Mouse (Mus musculus) urinary bladder, adult 2 months (tissue): ENCODE data around the gene Acp5. TPM values are rescaled to one million over a fixed set of nuclear protein-coding genes. Genes with fewer than 3 reads are reported as not detected.

Experiments
- DNase-seq: peaks from one replicate; pipeline ENCODE4 v3.0.0; 2022; ENCODE audit warnings: low spot score
- polyA plus RNA-seq: library from polyadenylated mRNA; depleted of rRNA; stranded (reverse); fragments of >200 nt; gene quantifications from 2 replicates; pipeline ENCODE4 v1.2.3, GENCODE M21; 2012; rRNA removed

Acp5 gene
- polyA plus RNA-seq, 1 experiment = 35.7 TPM

DNA sequence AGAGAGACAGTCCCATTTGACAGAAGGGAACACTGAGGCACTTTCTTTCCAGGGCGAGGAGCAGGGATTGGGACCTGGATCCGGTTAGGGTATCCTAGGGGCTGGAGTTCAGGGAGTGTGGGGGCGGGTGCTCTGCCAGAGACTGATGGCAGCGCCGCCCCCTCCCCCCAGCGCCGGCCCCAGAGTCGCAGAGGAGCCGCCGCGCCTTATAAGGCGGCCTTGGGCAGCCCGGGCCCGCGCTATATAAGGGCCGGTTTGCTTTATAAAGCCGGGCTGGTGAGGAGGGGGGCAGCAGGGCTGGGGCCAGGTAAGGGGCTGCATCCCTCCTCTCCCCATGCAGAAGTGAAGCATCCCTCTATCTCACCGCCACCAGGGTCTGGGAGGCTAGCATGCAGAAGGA lies 35.6 kb downstream of the Acp5 start:
- DNase-seq = no peak

DNA sequence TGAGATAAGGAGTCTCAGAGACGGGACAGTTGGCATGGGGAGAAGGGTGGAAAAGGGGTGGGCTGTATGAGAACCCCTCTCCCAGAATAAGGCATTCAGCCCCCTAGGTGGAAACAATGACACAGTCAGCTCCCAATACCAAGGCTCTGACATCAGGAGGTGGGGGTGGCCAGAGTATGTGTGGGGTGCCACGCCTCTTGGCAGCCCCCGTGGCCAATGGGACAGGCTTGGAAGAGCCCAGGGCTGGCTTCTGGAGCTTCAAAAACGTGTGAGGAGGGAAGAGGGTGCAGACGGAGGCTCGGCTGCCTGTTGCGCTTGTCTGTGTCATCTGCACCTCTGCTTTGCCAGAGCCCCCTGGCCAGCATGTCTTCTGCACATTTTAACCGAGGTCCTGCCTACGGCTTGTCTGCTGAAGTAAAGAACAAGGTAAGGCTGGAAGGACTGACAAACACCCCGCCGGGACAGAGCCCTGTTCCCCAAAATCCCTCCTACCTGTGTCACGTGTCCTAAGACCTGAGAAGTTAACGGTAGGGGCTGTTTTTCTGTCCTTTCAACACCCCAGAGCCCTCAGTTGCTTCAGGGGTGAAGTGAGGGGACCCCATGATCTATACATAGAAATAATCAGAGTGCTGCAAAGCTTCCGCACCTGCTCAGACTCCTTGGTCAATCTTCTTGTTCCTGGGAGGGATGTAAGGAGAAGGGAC lies 36.4 kb downstream of the Acp5 start, which contains the start of gene Cnn1:
Cnn1 (plus strand) TSS at position 224 of the 704 bp plus-strand sequence.
- peak; percentile 41 for DNase-seq

GRCm38 (mm10) chr9:22095854-22096307 lies 39.6 kb downstream of the Acp5 start:
- DNase-seq = peak; percentile 76

- DNase-seq = no peak
Measured at GRCm38 (mm10) chr9:22092746-22093145, 42.8 kb downstream of the Acp5 start.

- DNase-seq = no peak
Measured at GRCm38 (mm10) chr9:22089986-22090385, 45.5 kb downstream of the Acp5 start.

- DNase-seq = no peak
Measured at GRCm38 (mm10) chr9:22089281-22089680, 46.2 kb downstream of the Acp5 start.

DNA sequence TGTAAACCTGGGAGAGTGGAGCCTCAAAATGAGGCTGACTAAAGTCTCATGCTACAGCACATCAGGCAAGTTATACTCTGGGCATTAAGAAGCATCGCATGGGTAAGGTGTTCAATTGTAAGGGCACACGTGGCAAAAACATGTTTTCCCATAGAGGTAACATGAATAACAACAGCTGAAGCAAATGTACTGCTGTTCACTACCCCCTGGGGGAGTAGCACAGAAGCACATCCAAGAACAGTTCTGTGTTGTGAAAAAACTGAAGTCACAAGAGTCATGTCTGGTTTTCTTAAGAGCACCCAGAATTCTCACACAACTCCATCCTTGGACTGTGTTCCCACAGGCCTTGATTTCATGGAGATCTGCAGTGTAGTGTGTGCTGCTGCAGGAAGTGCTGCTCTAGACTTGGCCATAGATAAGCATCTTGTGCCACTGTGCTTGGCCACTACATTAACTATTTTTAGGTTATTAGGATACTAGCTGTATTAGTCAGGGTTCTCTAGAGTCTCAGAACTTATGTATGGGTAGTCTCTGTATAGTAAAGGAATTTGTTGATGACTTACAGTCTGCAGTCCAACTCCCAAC lies 48.4 kb downstream of the Acp5 start:
- no peak for DNase-seq

GRCm38 (mm10) chr9:22086012-22086411 lies 49.5 kb downstream of the Acp5 start:
- no peak for DNase-seq

GRCm38 (mm10) chr9:22085022-22085834 lies 50.3 kb downstream of the Acp5 start, which contains the start of gene Ecsit:
Gene Ecsit, minus strand, starts transcription at chr9:22085438.
- peak; percentile 72 for DNase-seq

DNA sequence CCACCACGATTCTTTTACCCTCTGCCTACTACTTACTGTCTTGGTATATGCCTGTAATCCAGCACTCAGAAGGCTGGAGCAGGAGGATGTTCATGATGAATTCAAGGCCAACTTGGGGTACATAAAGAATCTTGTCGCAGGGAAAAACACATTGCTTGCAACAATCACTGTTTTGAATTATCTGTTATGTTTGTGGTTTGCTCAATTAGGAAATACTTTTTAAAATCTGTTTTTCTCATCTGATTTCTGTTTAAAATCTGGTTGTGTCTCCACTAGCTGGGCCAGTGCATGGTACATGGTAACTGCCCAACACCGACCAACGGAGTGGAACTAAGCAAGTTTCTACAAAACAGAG lies 50.9 kb downstream of the Acp5 start:
- DNase-seq = no peak

Other genes starting within 250 kb of the Acp5 start
- gene Rab3d, start 217.5 kb downstream of the Acp5 start, polyA plus RNA-seq = 54.4 and 59.9 TPM in 2 replicates
- 8.8 and 9.4 TPM in 2 replicates for gene Ccdc159, start 208.2 kb downstream of the Acp5 start, polyA plus RNA-seq
- gene Tmem205, start 208.2 kb downstream of the Acp5 start, polyA plus RNA-seq = 93.0 and 101 TPM in 2 replicates
- 14.5 and 17.1 TPM in 2 replicates for gene Plppr2, start 198.7 kb downstream of the Acp5 start, polyA plus RNA-seq
- gene Swsap1, start 180.0 kb downstream of the Acp5 start, polyA plus RNA-seq = 4.6 and 6.4 TPM in 2 replicates
- 1.8 and 2.1 TPM in 2 replicates for gene Epor, start 172.2 kb downstream of the Acp5 start, polyA plus RNA-seq
- 25.7 and 27.3 TPM in 2 replicates for gene Rgl3, start 146.3 kb downstream of the Acp5 start, polyA plus RNA-seq
- gene Ccdc151, start 133.1 kb downstream of the Acp5 start, polyA plus RNA-seq = 0.19 and 0.29 TPM in 2 replicates
- gene Prkcsh, start 132.9 kb downstream of the Acp5 start, polyA plus RNA-seq = 84.4 and 86.5 TPM in 2 replicates
- gene Elavl3, start 83.7 kb downstream of the Acp5 start, polyA plus RNA-seq = 0.06 and 0.16 TPM in 2 replicates
- not detected in 2 replicates for gene Gm49318, start 64.5 kb downstream of the Acp5 start, polyA plus RNA-seq
- gene Zfp653, start 64.3 kb downstream of the Acp5 start, polyA plus RNA-seq = 18.0 and 21.3 TPM in 2 replicates
- 39.4 and 40.3 TPM in 2 replicates for gene Ecsit, start 50.3 kb downstream of the Acp5 start, polyA plus RNA-seq
- gene Cnn1, start 36.5 kb downstream of the Acp5 start, polyA plus RNA-seq = 3,917 and 4,778 TPM in 2 replicates
- 74.8 and 97.4 TPM in 2 replicates for gene Elof1, start 18.5 kb downstream of the Acp5 start, polyA plus RNA-seq
- 84.1 and 92.9 TPM in 2 replicates for gene Pigyl, start 21.1 kb upstream of the Acp5 start, polyA plus RNA-seq
- gene Zfp872, start 52.4 kb upstream of the Acp5 start, polyA plus RNA-seq = 1.3 and 1.4 TPM in 2 replicates
- gene Zfp809, start 90.0 kb upstream of the Acp5 start, polyA plus RNA-seq = 44.2 and 47.3 TPM in 2 replicates
- 0.26 and 0.34 TPM in 2 replicates for gene Zfp599, start 124.2 kb upstream of the Acp5 start, polyA plus RNA-seq
- gene Zfp810, start 171.9 kb upstream of the Acp5 start, polyA plus RNA-seq = 11.9 and 12.6 TPM in 2 replicates